Mouse (Mus musculus): ENCODE measurements around the gene Txnrd3. TPM values are rescaled to one million over a fixed set of nuclear protein-coding genes. Genes with fewer than 3 reads are reported as not detected.

Txnrd3 gene
- total and polyA plus RNA-seq, 3 experiments: 2.3 to 6.8 (median 4.1) TPM

- no peak for ATAC-seq (ENCODE audit: extremely low read depth, insufficient number of reproducible peaks, low FRiP score, poor library complexity, severe bottlenecking)
- no peak for DNase-seq (ENCODE audit: low spot score)
- peak; percentile 47 for TF ChIP-seq CTCF (IDR thresholded peaks at IDR 0.05; ENCODE audit: low read depth, low read length)
- no peak for TF ChIP-seq POLR2AphosphoS5 (IDR thresholded peaks at IDR 0.05; ENCODE audit: insufficient replicate concordance, low read depth, low read length)
- TF ChIP-seq GATA1 (IDR thresholded peaks at IDR 0.05; ENCODE audit: borderline replicate concordance, low read length): no peak
- TF ChIP-seq TAL1 (conservative IDR thresholded peaks at IDR 0.05; ENCODE audit: low read depth, low read length): no peak
- no peak for TF ChIP-seq GATA2 (IDR thresholded peaks at IDR 0.05; ENCODE audit: borderline replicate concordance, low read depth, low read length)
- Histone ChIP-seq H3K4me3 (ENCODE audit: low read depth, low read length) (no peak overlapping the region), H3K4me1 (ENCODE audit: insufficient read depth, low read depth, low read length) (peaks cover 8% of the 10 kb centered on the region), H3K36me3 (replicated peaks) (peaks cover 33% of the 10 kb centered on the region), H3K27me3 (ENCODE audit: insufficient read depth, low read length) (no peaks in the 10 kb centered on the region), H3K9me3 (replicated peaks) (no peaks in the 10 kb centered on the region)
These were observed 16.1 kb downstream of the Txnrd3 start for GRCm38 (mm10) chr6:89659692-89660423.

- DNase-seq (ENCODE audit: low spot score) (no peak), ATAC-seq (ENCODE audit: extremely low read depth, insufficient number of reproducible peaks, low FRiP score, poor library complexity, severe bottlenecking) (no peak)
- H3K27me3 ChIP-seq (ENCODE audit: insufficient read depth, low read length): no peaks in the 10 kb centered on the region
- H3K9me3 ChIP-seq (replicated peaks): no peaks in the 10 kb centered on the region
- no peak overlapping the region for H3K4me3 ChIP-seq (ENCODE audit: low read depth, low read length)
- TF ChIP-seq POLR2AphosphoS5 (IDR thresholded peaks at IDR 0.05; ENCODE audit: insufficient replicate concordance, low read depth, low read length): no peak
- TF ChIP-seq GATA2 (IDR thresholded peaks at IDR 0.05; ENCODE audit: borderline replicate concordance, low read depth, low read length): no peak
- no peak for TF ChIP-seq CTCF (IDR thresholded peaks at IDR 0.05; ENCODE audit: low read depth, low read length)
- no peak for TF ChIP-seq TAL1 (conservative IDR thresholded peaks at IDR 0.05; ENCODE audit: low read depth, low read length)
- TF ChIP-seq GATA1 (IDR thresholded peaks at IDR 0.05; ENCODE audit: borderline replicate concordance, low read length): no peak
- peaks cover 28% of the 10 kb centered on the region for H3K36me3 ChIP-seq (replicated peaks)
- H3K4me1 ChIP-seq (ENCODE audit: insufficient read depth, low read depth, low read length): peaks cover 13% of the 10 kb centered on the region
These were observed 16.7 kb downstream of the Txnrd3 start for GRCm38 (mm10) chr6:89660490-89660889.

- no peak for DNase-seq (ENCODE audit: low spot score)
- H3K4me1 ChIP-seq (ENCODE audit: insufficient read depth, low read depth, low read length): peaks cover 19% of the 10 kb centered on the region
These were observed 18.7 kb downstream of the Txnrd3 start for GRCm38 (mm10) chr6:89662521-89662920.

GRCm38 (mm10) chr6:89665155-89665554, 21.4 kb downstream of the Txnrd3 start:
- no peak for TF ChIP-seq POLR2AphosphoS5 (IDR thresholded peaks at IDR 0.05; ENCODE audit: insufficient replicate concordance, low read depth, low read length)
- peak; percentile 25 for DNase-seq (ENCODE audit: low spot score)
- ATAC-seq (ENCODE audit: extremely low read depth, insufficient number of reproducible peaks, low FRiP score, poor library complexity, severe bottlenecking): peak; percentile 34; the same call in 1 of the 2 replicates
- Histone ChIP-seq H3K9me3 (replicated peaks) (no peaks in the 10 kb centered on the region), H3K4me1 (ENCODE audit: insufficient read depth, low read depth, low read length) (peaks cover 22% of the 10 kb centered on the region), H3K36me3 (replicated peaks) (peaks cover 29% of the 10 kb centered on the region), H3K4me3 (ENCODE audit: low read depth, low read length) (no peak overlapping the region; the same call in 1 of the 2 replicates), H3K27me3 (ENCODE audit: insufficient read depth, low read length) (no peaks in the 10 kb centered on the region)

More at GRCm38 (mm10) chr6:89662521-89662920, 18.7 kb downstream of the Txnrd3 start:
- ATAC-seq (ENCODE audit: extremely low read depth, insufficient number of reproducible peaks, low FRiP score, poor library complexity, severe bottlenecking): no peak
- H3K27me3 ChIP-seq (ENCODE audit: insufficient read depth, low read length): no peaks in the 10 kb centered on the region
- H3K36me3 ChIP-seq (replicated peaks): peaks cover 23% of the 10 kb centered on the region
- H3K9me3 ChIP-seq (replicated peaks): no peaks in the 10 kb centered on the region
- H3K4me3 ChIP-seq (ENCODE audit: low read depth, low read length): no peak overlapping the region
- no peak for TF ChIP-seq TAL1 (conservative IDR thresholded peaks at IDR 0.05; ENCODE audit: low read depth, low read length)
- no peak for TF ChIP-seq POLR2AphosphoS5 (IDR thresholded peaks at IDR 0.05; ENCODE audit: insufficient replicate concordance, low read depth, low read length)
- no peak for TF ChIP-seq CTCF (IDR thresholded peaks at IDR 0.05; ENCODE audit: low read depth, low read length)
- no peak for TF ChIP-seq GATA1 (IDR thresholded peaks at IDR 0.05; ENCODE audit: borderline replicate concordance, low read length)
- no peak for TF ChIP-seq GATA2 (IDR thresholded peaks at IDR 0.05; ENCODE audit: borderline replicate concordance, low read depth, low read length)

- ATAC-seq (ENCODE audit: extremely low read depth, insufficient number of reproducible peaks, low FRiP score, poor library complexity, severe bottlenecking): no peak
- TF ChIP-seq GATA2 (IDR thresholded peaks at IDR 0.05; ENCODE audit: borderline replicate concordance, low read depth, low read length): no peak
- H3K27me3 ChIP-seq (ENCODE audit: insufficient read depth, low read length): no peaks in the 10 kb centered on the region
These were observed 21.9 kb downstream of the Txnrd3 start for GRCm38 (mm10) chr6:89665667-89666066.

GRCm38 (mm10) chr6:89666976-89667375, 23.2 kb downstream of the Txnrd3 start:
- DNase-seq (ENCODE audit: low spot score) (no peak), ATAC-seq (ENCODE audit: extremely low read depth, insufficient number of reproducible peaks, low FRiP score, poor library complexity, severe bottlenecking) (no peak)
- Histone ChIP-seq H3K27me3 (ENCODE audit: insufficient read depth, low read length) (no peaks in the 10 kb centered on the region), H3K36me3 (replicated peaks) (peaks cover 25% of the 10 kb centered on the region), H3K9me3 (replicated peaks) (no peaks in the 10 kb centered on the region), H3K4me3 (ENCODE audit: low read depth, low read length) (no peak overlapping the region), H3K4me1 (ENCODE audit: insufficient read depth, low read depth, low read length) (peaks cover 22% of the 10 kb centered on the region)
- TF ChIP-seq GATA2 (IDR thresholded peaks at IDR 0.05; ENCODE audit: borderline replicate concordance, low read depth, low read length) (no peak), GATA1 (IDR thresholded peaks at IDR 0.05; ENCODE audit: borderline replicate concordance, low read length) (no peak), CTCF (IDR thresholded peaks at IDR 0.05; ENCODE audit: low read depth, low read length) (no peak), POLR2AphosphoS5 (IDR thresholded peaks at IDR 0.05; ENCODE audit: insufficient replicate concordance, low read depth, low read length) (no peak), TAL1 (conservative IDR thresholded peaks at IDR 0.05; ENCODE audit: low read depth, low read length) (no peak)

More at GRCm38 (mm10) chr6:89665667-89666066, 21.9 kb downstream of the Txnrd3 start:
- no peak for DNase-seq (ENCODE audit: low spot score)
- H3K9me3 ChIP-seq (replicated peaks): no peaks in the 10 kb centered on the region
- H3K4me3 ChIP-seq (ENCODE audit: low read depth, low read length): no peak overlapping the region
- H3K4me1 ChIP-seq (ENCODE audit: insufficient read depth, low read depth, low read length): peaks cover 22% of the 10 kb centered on the region
- peaks cover 25% of the 10 kb centered on the region for H3K36me3 ChIP-seq (replicated peaks)
